Mouse (Mus musculus): ENCODE results near the gene Pde4c. TPM values are rescaled to one million over a fixed set of nuclear protein-coding genes. Genes with fewer than 3 reads are reported as not detected.

Gene Pde4c
- polyA plus RNA-seq, 2 experiments = 0.38 TPM; not detected in 1

DNA sequence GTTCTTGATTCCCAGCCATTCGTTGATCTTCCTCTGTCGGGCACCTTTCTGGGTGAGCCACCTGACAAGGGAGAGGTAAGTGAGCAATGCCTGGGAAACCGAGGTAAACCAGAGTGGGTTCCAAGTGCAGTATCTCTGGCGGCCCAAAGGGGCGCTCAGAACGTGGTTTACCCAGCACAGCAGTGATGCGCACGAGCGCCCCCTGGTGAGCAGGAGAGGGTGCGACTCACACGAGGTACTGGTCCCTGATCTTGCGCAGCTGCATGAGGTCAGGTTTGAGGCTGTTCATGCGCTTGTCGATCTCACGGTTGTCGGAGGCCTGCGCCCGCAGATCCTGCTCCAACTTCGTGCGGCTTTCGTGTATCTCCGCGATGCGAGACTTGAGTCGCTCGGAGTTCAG is 45.8 kb downstream of the Pde4c start:
- no peak overlapping the region for H3K4me2 ChIP-seq (replicated peaks; ENCODE audit: low read depth, low read length, severe bottlenecking)
- TF ChIP-seq POLR2A (IDR thresholded peaks at IDR 0.05; ENCODE audit: borderline replicate concordance, extremely low read depth, insufficient read depth, insufficient read length) = no peak
- no peak overlapping the region for H3K4me3 ChIP-seq (replicated peaks; ENCODE audit: low read length)
- H3K27me3 ChIP-seq (ENCODE audit: control insufficient read depth, insufficient read depth, low read length) = no peaks in the 10 kb centered on the region
- no peak overlapping the region for H3K9ac ChIP-seq (ENCODE audit: low read depth, low read length, severe bottlenecking)
- H3K36me3 ChIP-seq (ENCODE audit: control insufficient read depth, insufficient read depth, low read length) = peaks cover 60% of the 10 kb centered on the region
- WGBS = 5% methylated on average over 26 of the region's 26 CpGs
- no peak overlapping the region for H3K27ac ChIP-seq (replicated peaks; ENCODE audit: low read depth, low read length)
- DNase-seq (ENCODE audit: low spot score) = peak; percentile 93
- H3K4me1 ChIP-seq (ENCODE audit: control insufficient read depth, insufficient read depth, low read length) = peaks cover 27% of the 10 kb centered on the region
- ATAC-seq (ENCODE audit: low FRiP score, low read depth) = peak; percentile 72
- H3K9me3 ChIP-seq (ENCODE audit: control insufficient read depth, low read length) = no peaks in the 10 kb centered on the region

DNA sequence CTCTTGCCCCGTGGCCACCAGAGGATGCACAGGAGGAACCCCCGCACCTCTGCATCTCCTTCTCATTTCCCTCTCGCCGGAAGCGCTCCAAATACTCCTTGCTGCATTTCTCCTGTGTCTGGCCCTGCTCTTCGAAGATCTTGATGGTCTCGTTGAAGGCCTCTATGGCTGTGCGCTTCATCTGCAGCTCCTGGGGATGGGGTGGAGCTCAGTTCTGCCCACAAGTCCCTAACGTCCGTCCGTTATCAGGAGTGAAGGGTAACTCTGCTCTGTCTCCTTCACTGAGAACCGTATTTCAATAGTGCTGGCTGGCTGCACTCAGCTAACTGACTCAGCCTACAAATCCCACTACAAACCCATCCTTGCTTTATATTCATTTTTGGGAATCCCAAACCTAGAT is 46.3 kb downstream of the Pde4c start:
- no peak for ATAC-seq (ENCODE audit: low FRiP score, low read depth)
- no peak overlapping the region for H3K9ac ChIP-seq (ENCODE audit: low read depth, low read length, severe bottlenecking)
- WGBS = 70% methylated on average over 12 of the region's 12 CpGs
- H3K4me2 ChIP-seq (replicated peaks; ENCODE audit: low read depth, low read length, severe bottlenecking) = no peak overlapping the region
- DNase-seq (ENCODE audit: low spot score) = no peak
- TF ChIP-seq POLR2A (IDR thresholded peaks at IDR 0.05; ENCODE audit: borderline replicate concordance, extremely low read depth, insufficient read depth, insufficient read length) = no peak
- H3K4me3 ChIP-seq (replicated peaks; ENCODE audit: low read length) = no peak overlapping the region
- H3K9me3 ChIP-seq (ENCODE audit: control insufficient read depth, low read length) = no peaks in the 10 kb centered on the region
- no peak overlapping the region for H3K27ac ChIP-seq (replicated peaks; ENCODE audit: low read depth, low read length)
- peaks cover 32% of the 10 kb centered on the region for H3K4me1 ChIP-seq (ENCODE audit: control insufficient read depth, insufficient read depth, low read length)
- H3K27me3 ChIP-seq (ENCODE audit: control insufficient read depth, insufficient read depth, low read length) = no peaks in the 10 kb centered on the region
- peaks cover 65% of the 10 kb centered on the region for H3K36me3 ChIP-seq (ENCODE audit: control insufficient read depth, insufficient read depth, low read length)

DNA sequence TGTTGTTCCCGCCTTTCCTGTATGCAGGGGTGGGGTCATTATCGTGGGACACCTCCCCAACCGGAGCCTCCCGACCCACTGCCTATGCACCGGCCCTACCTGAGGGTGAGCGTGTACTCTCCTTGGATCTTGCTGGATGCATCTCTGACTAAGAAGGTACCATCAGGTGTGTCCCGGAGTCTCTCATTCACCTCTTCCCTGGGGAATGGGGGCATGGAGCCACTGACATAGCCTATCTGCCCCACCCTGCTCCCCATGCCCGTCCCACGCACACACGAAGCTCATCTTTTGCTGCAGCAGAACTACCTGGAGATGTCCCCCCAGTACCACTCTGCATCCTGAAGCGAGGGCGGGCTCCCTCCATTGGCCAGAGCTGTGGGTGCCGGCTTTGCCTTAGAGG is 47.2 kb downstream of the Pde4c start:
- Histone ChIP-seq H3K27me3 (ENCODE audit: control insufficient read depth, insufficient read depth, low read length) (no peaks in the 10 kb centered on the region), H3K4me2 (replicated peaks; ENCODE audit: low read depth, low read length, severe bottlenecking) (no peak overlapping the region), H3K9ac (ENCODE audit: low read depth, low read length, severe bottlenecking) (no peak overlapping the region), H3K27ac (replicated peaks; ENCODE audit: low read depth, low read length) (no peak overlapping the region), H3K36me3 (ENCODE audit: control insufficient read depth, insufficient read depth, low read length) (peaks cover 65% of the 10 kb centered on the region), H3K9me3 (ENCODE audit: control insufficient read depth, low read length) (no peaks in the 10 kb centered on the region), H3K4me3 (replicated peaks; ENCODE audit: low read length) (no peak overlapping the region), H3K4me1 (ENCODE audit: control insufficient read depth, insufficient read depth, low read length) (peaks cover 38% of the 10 kb centered on the region)
- WGBS = 98% methylated on average over 13 of the region's 13 CpGs
- DNase-seq (ENCODE audit: low spot score) = no peak
- TF ChIP-seq POLR2A (IDR thresholded peaks at IDR 0.05; ENCODE audit: borderline replicate concordance, extremely low read depth, insufficient read depth, insufficient read length) = no peak
- no peak for ATAC-seq (ENCODE audit: low FRiP score, low read depth)

DNA sequence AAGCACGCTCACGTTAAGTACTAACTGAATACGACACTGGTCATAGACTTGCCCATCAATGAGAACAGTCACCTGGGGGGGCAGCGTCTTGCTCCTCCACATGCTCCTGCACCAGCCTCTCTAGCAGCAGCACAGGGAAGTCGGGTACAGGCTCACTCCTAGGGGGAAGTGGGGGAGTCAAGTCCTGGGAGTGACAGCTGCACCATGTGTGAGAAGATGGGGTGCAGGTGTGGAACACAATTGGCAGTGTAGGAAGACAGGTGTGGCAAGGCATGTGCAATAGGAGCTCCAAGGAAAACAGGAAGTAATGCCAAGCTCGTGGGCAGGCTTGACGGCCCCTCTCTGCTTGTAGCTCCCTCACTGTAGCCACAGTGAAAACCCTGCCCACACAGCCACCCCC is 47.7 kb downstream of the Pde4c start:
- TF ChIP-seq POLR2A (IDR thresholded peaks at IDR 0.05; ENCODE audit: borderline replicate concordance, extremely low read depth, insufficient read depth, insufficient read length) = no peak
- H3K36me3 ChIP-seq (ENCODE audit: control insufficient read depth, insufficient read depth, low read length) = peaks cover 65% of the 10 kb centered on the region
- no peak for ATAC-seq (ENCODE audit: low FRiP score, low read depth)
- H3K4me3 ChIP-seq (replicated peaks; ENCODE audit: low read length) = no peak overlapping the region
- H3K9me3 ChIP-seq (ENCODE audit: control insufficient read depth, low read length) = no peaks in the 10 kb centered on the region
- H3K27me3 ChIP-seq (ENCODE audit: control insufficient read depth, insufficient read depth, low read length) = no peaks in the 10 kb centered on the region
- H3K4me1 ChIP-seq (ENCODE audit: control insufficient read depth, insufficient read depth, low read length) = peaks cover 35% of the 10 kb centered on the region
- H3K9ac ChIP-seq (ENCODE audit: low read depth, low read length, severe bottlenecking) = no peak overlapping the region
- no peak overlapping the region for H3K4me2 ChIP-seq (replicated peaks; ENCODE audit: low read depth, low read length, severe bottlenecking)
- no peak for DNase-seq (ENCODE audit: low spot score)
- H3K27ac ChIP-seq (replicated peaks; ENCODE audit: low read depth, low read length) = no peak overlapping the region
- 82% methylated on average over 7 of the region's 7 CpGs for WGBS

DNA sequence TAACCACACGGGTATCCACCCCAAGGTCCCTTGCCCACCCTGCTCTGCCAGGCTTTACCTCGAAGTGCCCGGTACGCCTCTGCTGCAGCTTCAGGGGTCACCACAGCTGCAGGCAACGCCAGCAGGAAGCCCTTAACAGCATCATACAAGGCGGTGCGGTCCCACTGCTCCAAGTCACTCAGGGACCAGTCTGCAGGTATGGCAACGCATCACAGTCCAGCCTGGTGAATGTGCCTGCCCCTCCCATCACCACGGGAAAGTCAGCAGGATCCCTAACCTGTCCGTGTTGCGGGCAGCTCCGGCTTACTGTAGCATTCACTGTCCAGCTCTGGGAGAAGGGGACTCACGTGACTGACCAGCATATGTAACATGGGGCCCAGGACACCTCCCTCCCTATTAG is 48.6 kb downstream of the Pde4c start:
- Histone ChIP-seq H3K4me3 (replicated peaks; ENCODE audit: low read length) (no peak overlapping the region), H3K4me2 (replicated peaks; ENCODE audit: low read depth, low read length, severe bottlenecking) (no peak overlapping the region), H3K36me3 (ENCODE audit: control insufficient read depth, insufficient read depth, low read length) (peaks cover 65% of the 10 kb centered on the region), H3K9me3 (ENCODE audit: control insufficient read depth, low read length) (no peaks in the 10 kb centered on the region), H3K27me3 (ENCODE audit: control insufficient read depth, insufficient read depth, low read length) (no peaks in the 10 kb centered on the region), H3K4me1 (ENCODE audit: control insufficient read depth, insufficient read depth, low read length) (peaks cover 27% of the 10 kb centered on the region), H3K27ac (replicated peaks; ENCODE audit: low read depth, low read length) (no peak overlapping the region), H3K9ac (ENCODE audit: low read depth, low read length, severe bottlenecking) (no peak overlapping the region)
- 96% methylated on average over 13 of the region's 13 CpGs for WGBS
- no peak for ATAC-seq (ENCODE audit: low FRiP score, low read depth)
- DNase-seq (ENCODE audit: low spot score) = no peak
- TF ChIP-seq POLR2A (IDR thresholded peaks at IDR 0.05; ENCODE audit: borderline replicate concordance, extremely low read depth, insufficient read depth, insufficient read length) = no peak

DNA sequence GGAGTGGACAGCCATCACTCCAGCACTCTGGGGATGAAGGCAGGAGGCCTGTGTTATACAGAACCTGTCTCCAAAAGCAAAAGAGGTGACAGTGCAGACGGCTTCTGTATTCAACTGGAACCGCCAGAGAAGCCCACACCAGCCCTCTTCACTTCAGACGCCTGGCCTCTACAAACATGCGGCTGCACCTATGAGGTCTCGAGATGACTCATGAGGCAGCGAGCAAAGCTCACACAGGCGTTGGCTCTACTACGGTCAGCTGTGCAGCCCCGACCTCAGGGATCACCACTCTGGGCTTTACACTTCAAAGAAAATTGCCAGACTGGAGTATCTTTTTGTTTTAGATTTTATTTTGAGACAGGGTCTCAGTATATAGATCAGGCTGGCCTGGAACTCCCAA is 49.4 kb downstream of the Pde4c start:
- no peak for DNase-seq (ENCODE audit: low spot score)
- Histone ChIP-seq H3K9ac (ENCODE audit: low read depth, low read length, severe bottlenecking) (no peak overlapping the region), H3K4me2 (replicated peaks; ENCODE audit: low read depth, low read length, severe bottlenecking) (0 out of 2 replicates have a peak overlapping the region, but pooled peaks have one; percentile 28), H3K27me3 (ENCODE audit: control insufficient read depth, insufficient read depth, low read length) (no peaks in the 10 kb centered on the region), H3K9me3 (ENCODE audit: control insufficient read depth, low read length) (no peaks in the 10 kb centered on the region), H3K36me3 (ENCODE audit: control insufficient read depth, insufficient read depth, low read length) (peaks cover 65% of the 10 kb centered on the region), H3K4me1 (ENCODE audit: control insufficient read depth, insufficient read depth, low read length) (peaks cover 31% of the 10 kb centered on the region), H3K4me3 (replicated peaks; ENCODE audit: low read length) (no peak overlapping the region), H3K27ac (replicated peaks; ENCODE audit: low read depth, low read length) (0 out of 2 replicates have a peak overlapping the region, but pooled peaks have one; percentile 13)
- WGBS = 87% methylated on average over 9 of the region's 9 CpGs
- no peak for TF ChIP-seq POLR2A (IDR thresholded peaks at IDR 0.05; ENCODE audit: borderline replicate concordance, extremely low read depth, insufficient read depth, insufficient read length)
- ATAC-seq (ENCODE audit: low FRiP score, low read depth) = no peak

All from limb, embryonic 14.5 days (tissue).